Mouse (Mus musculus) cerebellum, postnatal 36 days (tissue): ENCODE measurements around the gene Lrrc43.

ENCODE experiments used
- DNase-seq, 2 experiments: peaks; one replicate each; pipeline ENCODE4 v3.0.0; 2021 to 2022; ENCODE audit warnings: mixed read lengths in 2 of 2

Gene Lrrc43

DNA sequence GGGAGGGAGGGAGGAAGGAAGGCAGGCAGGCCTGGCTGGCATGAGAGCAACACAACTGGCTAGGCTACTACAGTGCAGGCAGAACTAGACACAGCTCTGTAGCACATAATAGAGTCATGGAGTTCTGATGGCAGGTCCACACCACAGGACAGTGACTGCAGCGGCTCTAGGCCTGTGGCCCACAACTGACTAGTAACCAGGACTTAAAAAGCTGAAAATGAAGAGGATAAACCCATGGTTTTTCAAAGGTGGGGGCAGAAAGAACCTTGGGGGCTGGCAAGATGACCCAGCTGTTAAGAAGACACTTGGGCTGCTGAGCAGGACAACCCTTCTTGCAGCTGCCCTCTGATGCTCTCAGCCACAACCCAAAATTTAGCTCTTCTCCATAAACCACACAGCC is 32.5 kb downstream of the Lrrc43 start:
- DNase-seq: peak in 1 of 2 experiments; percentile 0

DNA sequence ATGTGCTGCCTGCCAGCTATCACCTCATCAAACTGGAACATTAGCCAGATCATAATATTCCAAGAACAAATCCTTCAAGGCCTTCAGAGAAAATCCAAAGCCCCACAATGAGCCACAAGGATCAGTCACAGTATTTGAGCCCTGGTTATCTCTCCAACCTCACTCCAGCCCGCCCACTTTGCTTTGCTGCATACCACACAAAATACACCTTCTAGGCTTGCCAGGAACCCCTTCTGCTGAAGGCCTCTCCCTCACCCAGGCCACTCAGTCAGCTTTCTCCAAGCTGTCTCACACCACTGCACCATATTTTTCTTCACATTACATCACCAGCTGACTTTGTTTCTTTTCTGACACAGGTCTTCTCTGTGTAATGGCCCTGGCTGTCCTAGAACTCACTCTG is 33.1 kb downstream of the Lrrc43 start:
- peak in 1 of 2 experiments; percentile 1 for DNase-seq

DNA sequence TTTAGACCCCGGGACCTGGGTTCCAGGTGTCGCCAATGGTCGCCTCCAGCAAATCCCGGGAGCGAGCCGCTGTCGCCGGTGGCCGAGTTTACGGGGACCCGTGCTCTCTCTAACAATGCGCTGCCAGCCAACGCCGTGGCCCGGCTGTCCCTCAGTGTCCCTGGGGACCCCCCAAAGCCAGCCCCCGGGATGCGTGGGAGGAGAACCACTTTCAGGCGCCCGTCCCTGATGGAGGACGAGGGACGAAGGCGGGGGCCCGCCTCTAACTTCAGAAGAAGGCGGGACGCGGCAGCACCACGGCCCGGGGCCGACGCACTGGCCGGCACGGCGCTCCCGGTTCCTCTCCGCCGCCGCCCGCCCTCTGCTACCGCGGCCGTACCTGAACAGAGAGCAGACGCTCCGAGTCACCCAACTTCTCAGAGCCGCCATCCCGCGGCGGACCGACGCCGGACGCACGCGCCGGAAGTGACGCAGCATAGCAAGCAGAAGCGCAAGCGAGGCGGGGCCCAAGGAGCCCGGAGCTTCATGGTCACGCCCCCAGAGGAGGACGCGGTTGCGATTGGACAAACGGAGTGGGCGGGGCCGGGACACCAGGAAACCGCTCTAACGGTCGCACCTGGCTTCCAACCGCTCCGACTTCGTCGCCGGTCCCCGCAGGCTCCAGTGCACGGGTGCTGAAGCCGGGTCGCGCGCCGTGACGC is 34.7 kb downstream of the Lrrc43 start, which contains the start of gene Diablo:
Diablo (minus strand) TSS at position 485 of the 701 bp plus-strand sequence.
- DNase-seq: peak; percentile 96 to 98

DNA sequence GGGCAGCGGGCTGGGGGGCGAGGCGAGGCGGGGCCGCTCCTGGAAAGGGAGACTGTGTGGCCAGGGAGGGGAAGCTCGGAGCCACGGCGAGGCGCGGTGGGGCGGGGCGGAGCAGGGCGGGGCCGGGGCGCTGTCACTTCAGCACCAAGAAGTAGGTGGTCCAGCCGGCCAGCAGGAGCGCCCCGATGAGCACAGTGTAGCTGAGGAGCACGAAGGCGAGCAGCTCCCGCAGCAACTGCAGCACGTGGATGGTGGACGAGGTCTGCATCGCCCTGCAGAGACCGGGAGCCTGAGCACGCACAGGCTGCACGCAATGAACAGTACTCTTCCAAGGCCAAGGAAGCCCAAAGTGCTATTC is 35.3 kb downstream of the Lrrc43 start:
- no peak for DNase-seq

DNA sequence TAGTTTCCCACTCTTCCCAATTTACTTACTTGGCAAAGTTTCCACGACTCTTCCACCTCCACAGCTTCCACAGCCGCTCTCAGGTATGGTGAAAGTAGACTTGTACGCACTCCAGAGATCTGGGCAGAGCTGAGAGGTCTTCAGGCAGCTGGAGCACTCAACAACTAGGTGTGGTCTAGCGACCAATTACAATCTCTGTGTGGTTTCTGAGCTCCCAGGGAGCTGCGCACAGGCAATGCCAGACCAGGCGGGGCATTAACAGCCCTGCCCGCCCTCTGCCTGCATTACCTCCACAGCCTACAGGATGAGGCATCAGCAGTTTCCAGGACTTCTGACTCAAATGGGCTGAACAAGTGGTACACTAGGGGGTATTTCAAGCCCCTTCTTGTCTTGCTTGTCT is 36.2 kb downstream of the Lrrc43 start, which contains the start of gene Gm49027:
Gm49027 (minus strand) TSS at position 208 of the 400 bp plus-strand sequence.
- DNase-seq: peak in 1 of 2 experiments; percentile 1

DNA sequence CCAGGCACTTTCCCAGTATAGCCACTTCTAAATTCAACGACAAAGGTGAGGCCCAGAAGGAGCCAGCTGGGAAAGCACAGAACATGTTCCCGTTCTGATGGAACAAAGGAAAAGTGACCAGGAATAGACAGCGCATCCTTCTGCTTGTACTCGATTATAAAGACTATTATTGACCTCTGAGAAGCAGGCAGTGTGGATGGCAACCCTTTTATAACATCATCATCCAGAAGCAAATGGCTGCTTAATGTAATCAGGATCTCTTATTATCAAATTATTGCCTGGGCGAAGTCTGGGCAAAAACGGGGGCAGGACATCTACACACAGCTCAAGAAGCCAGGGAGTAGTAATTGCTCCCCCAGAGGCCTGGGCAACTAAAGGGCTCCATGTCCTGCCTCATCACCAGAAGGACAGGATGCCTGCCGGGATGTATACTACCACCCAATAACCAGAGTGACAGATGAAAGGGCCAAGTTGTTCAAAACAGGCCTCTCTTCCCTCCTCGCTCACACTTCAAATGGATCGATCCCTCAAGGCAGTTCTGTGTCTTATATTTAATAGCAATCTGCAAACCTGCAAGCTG is 36.9 kb downstream of the Lrrc43 start:
- peak in 1 of 2 experiments; percentile 1 for DNase-seq

DNA sequence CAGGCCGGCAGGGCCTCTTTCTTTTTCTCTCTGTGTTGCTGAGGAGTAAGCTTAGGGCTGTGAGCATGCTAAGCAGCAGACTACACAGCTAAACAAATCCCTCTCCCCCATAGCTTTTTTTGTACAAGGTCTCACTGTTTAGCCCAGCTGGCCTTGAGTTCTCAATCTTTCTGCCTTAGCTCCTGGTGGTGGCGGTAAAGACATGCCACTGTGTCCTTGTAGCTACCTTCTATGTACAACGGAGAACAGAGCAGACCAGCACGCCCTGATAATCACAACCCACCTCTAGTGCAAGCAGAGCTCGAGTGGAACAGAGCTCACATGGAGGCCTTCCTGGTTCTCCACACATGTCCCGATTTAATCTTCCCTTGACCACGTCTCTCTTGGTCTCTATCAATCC is 39.5 kb downstream of the Lrrc43 start:
- peak in 1 of 2 experiments; percentile 1 for DNase-seq

DNA sequence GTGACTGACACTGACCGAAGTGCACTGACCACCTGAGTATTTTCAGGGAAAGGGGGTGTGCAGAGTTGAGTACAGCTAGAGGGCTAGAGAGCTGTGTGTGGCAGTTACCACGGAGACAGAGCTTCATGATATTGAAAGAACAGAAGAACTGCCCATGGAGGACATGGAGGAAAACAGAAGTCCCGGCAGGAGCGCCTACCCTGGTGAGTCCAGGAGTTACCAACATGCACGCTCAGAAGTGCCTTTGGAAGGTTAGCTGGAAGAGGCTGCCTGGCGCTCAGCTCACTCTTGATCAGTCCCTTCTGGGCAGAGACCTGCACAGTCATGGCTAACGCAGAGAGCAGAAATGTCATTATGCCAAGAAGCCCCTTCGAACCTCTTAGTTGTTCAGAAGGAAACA is 41.0 kb downstream of the Lrrc43 start:
- DNase-seq: no peak

DNA sequence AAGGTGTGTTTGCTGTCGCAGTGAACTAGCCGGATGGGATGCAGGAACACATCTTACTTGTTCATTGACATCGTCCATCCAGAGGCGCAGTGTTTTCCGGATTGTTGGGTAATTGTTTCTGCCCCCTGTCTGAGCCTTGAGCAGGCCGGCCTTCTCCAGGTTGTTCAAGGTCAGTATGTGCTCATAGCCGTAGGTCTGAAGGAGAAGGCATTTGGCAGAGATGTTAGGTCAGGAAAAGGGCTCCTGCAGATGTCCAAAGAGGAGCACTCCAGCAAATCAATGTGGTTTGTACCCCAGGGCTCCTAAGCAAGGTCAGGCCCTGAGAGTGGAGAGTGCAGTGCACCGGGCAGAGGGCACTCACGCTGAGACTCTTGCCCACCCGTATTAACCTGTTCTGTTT is 44.7 kb downstream of the Lrrc43 start:
- DNase-seq: no peak

DNA sequence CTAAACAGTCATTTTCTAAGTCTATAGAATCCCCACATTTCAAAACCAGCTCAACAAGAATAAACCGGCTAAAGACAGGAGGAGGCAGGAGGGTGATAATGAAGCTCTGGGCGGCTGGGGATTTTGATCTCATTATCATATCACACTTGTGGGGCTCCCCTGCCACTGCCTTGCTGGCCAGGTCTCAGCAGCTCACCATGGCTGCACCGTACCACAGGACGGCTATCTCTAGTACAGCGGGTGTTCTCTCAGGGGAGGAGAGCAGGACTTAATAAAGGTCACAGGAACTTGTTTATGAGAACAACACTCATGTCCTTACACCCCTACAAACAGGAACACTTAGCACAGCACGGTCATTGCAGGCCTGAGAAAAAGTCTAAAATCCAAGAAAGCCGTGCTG is 66.6 kb downstream of the Lrrc43 start:
- DNase-seq: no peak

DNA sequence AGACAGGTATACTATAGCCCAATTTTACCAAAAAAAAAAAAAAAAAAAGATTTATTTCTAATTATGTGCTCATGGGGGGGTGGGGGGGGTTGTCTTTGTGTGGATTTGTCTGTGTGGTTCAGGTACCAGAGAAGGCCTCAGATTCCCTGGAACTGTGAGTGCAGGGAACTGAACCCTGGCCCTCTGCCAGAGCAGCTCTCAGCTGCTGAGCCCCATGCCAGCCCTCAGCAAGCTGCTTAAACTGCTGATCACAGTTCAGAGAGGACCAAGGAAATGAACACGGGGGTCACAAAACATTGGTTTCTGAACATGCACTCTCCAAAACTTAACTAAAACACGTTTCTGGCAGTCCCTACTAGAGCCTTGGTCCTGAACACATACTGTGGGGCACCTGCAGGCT is 67.3 kb downstream of the Lrrc43 start:
- peak; percentile 79 to 84 for DNase-seq
